Mouse (Mus musculus) gastrocnemius, adult 2 months (tissue): ENCODE measurements around the gene Rtkn. TPM values are rescaled to one million over a fixed set of nuclear protein-coding genes. Genes with fewer than 3 reads are reported as not detected.

Experiments
- DNase-seq: peaks from one replicate; pipeline ENCODE4 v3.0.0; 2022
- H3K27ac ChIP-seq: fragments of 200-600 bp; 2 replicates; pipeline ENCODE4 v1.8.1; 2022; ENCODE audit warnings: mild to moderate bottlenecking
- H3K4me3 ChIP-seq: fragments of 200-600 bp; 2 replicates; pipeline ENCODE4 v1.8.1; 2022; ENCODE audit warnings: mild to moderate bottlenecking, moderate library complexity
- CTCF ChIP-seq: fragments of 200-600 bp; IDR thresholded peaks from 2 replicates; pipeline ENCODE4 v1.8.1; 2022; ENCODE audit warnings: antibody characterized with exemption, mild to moderate bottlenecking, moderate library complexity
- intact Hi-C: fragments of 180-260 bp; cut with DNase I; formaldehyde crosslinking; loops from one replicate; pipeline ENCODE4 v1.15.1; 2025
- total RNA-seq, 2 experiments: library from RNA; stranded (reverse); gene quantifications; 2 replicates each; pipeline ENCODE4 v1.2.3; 2021

Gene Rtkn
- total RNA-seq, 2 experiments from 2014 or later = 12.2 to 15.3 TPM

GRCm38 (mm10) chr6:83118825-83119733, 16.2 kb upstream of the Rtkn start:
- peak; percentile 28 for DNase-seq
- intact Hi-C loops = loop anchor here (2.0 kb wide), 1 partner anchor 38 kb away; the partner anchor contains the start of genes 1700003E16Rik and Wdr54
- Histone ChIP-seq H3K27ac (no peak overlapping the region), H3K4me3 (no peak overlapping the region)
- no peak for TF ChIP-seq CTCF

- Histone ChIP-seq H3K4me3 (no peak overlapping the region), H3K27ac (no peak overlapping the region)
- no peak for DNase-seq
- TF ChIP-seq CTCF = no peak
- intact Hi-C loops = loop anchor here (2.0 kb wide), 1 partner anchor 37 kb away; the partner anchor contains the start of genes 1700003E16Rik and Wdr54
These were observed 15.6 kb upstream of the Rtkn start for GRCm38 (mm10) chr6:83119734-83120051.

GRCm38 (mm10) chr6:83120930-83121862, 14.1 kb upstream of the Rtkn start, which contains the start of gene Wbp1:
Gene Wbp1, minus strand, starts transcription at chr6:83121559.
- Histone ChIP-seq H3K27ac (peak within 1 kb of the TSS; percentile 87), H3K4me3 (peak within 1 kb of the TSS; percentile 89)
- peak; percentile 12; the same call in 1 of the 2 replicates for TF ChIP-seq CTCF
- intact Hi-C loops = no loop called here
- DNase-seq = peak; percentile 94

- TF ChIP-seq CTCF = no peak
- H3K27ac ChIP-seq = peak overlapping the region; percentile 87
- no peak for DNase-seq
- intact Hi-C loops = no loop called here
- peak overlapping the region; percentile 89 for H3K4me3 ChIP-seq
These were observed 13.2 kb upstream of the Rtkn start for GRCm38 (mm10) chr6:83121863-83122710.

- intact Hi-C loops = no loop called here
- Histone ChIP-seq H3K4me3 (no peak overlapping the region), H3K27ac (no peak overlapping the region)
- peak; percentile 12 for DNase-seq
- TF ChIP-seq CTCF = no peak
These were observed 12.3 kb upstream of the Rtkn start for GRCm38 (mm10) chr6:83122961-83123360.

GRCm38 (mm10) chr6:83124851-83125312, 10.4 kb upstream of the Rtkn start:
- intact Hi-C loops = no loop called here
- Histone ChIP-seq H3K27ac (peak overlapping the region; percentile 91), H3K4me3 (peak overlapping the region; percentile 84)
- no peak for TF ChIP-seq CTCF
- DNase-seq = peak; percentile 93

GRCm38 (mm10) chr6:83125331-83125730, 9.9 kb upstream of the Rtkn start, which contains the start of gene Ino80b:
Gene Ino80b, minus strand, starts transcription at chr6:83125431.
- DNase-seq = no peak
- TF ChIP-seq CTCF = no peak
- intact Hi-C loops = no loop called here
- Histone ChIP-seq H3K4me3 (peak within 1 kb of the TSS; percentile 84), H3K27ac (peak within 1 kb of the TSS; percentile 91)

- TF ChIP-seq CTCF = peak; percentile 52
- H3K27ac ChIP-seq = no peak overlapping the region
- no peak overlapping the region for H3K4me3 ChIP-seq
- intact Hi-C loops = no loop called here
- peak; percentile 2 for DNase-seq
These were observed 7.8 kb upstream of the Rtkn start for GRCm38 (mm10) chr6:83127419-83127818.

GRCm38 (mm10) chr6:83131469-83132034, 3.7 kb upstream of the Rtkn start:
- DNase-seq = peak; percentile 13
- no peak overlapping the region for H3K4me3 ChIP-seq
- no peak for TF ChIP-seq CTCF
- intact Hi-C loops = no loop called here
- peak overlapping the region; percentile 13; the same call in 1 of the 2 replicates for H3K27ac ChIP-seq

GRCm38 (mm10) chr6:83132176-83132919, 2.9 kb upstream of the Rtkn start:
- intact Hi-C loops = no loop called here
- Histone ChIP-seq H3K4me3 (no peak overlapping the region), H3K27ac (peak overlapping the region; percentile 13; the same call in 1 of the 2 replicates)
- DNase-seq = peak; percentile 4
- TF ChIP-seq CTCF = no peak

- intact Hi-C loops = no loop called here
- H3K27ac ChIP-seq = no peak overlapping the region
- no peak overlapping the region for H3K4me3 ChIP-seq
- no peak for DNase-seq
- TF ChIP-seq CTCF = no peak
These were observed 1.0 kb upstream of the Rtkn start for GRCm38 (mm10) chr6:83134226-83134625.
